Mouse (Mus musculus) common myeloid progenitor, adult 5-6 weeks (primary cell): ENCODE results near the gene Gla. TPM values are rescaled to one million over a fixed set of nuclear protein-coding genes. Genes with fewer than 3 reads are reported as not detected.

Source experiments
- ATAC-seq: replicated peaks from 2 replicates; pipeline ENCODE4 v1.8.0; 2016; ENCODE audit warnings: low read depth, mild to moderate bottlenecking, moderate TSS enrichment, inconsistent platforms; ENCODE audit not compliant: poor library complexity, severe bottlenecking
- total RNA-seq: library from RNA; stranded (forward); fragments of 200-1000, 187-1606 nt; gene quantifications from 2 replicates; pipeline ENCODE4 v1.2.3, GENCODE M21; 2017

Gene Gla
- total RNA-seq, 1 experiment from 2014 or later = 7.4 TPM

DNA sequence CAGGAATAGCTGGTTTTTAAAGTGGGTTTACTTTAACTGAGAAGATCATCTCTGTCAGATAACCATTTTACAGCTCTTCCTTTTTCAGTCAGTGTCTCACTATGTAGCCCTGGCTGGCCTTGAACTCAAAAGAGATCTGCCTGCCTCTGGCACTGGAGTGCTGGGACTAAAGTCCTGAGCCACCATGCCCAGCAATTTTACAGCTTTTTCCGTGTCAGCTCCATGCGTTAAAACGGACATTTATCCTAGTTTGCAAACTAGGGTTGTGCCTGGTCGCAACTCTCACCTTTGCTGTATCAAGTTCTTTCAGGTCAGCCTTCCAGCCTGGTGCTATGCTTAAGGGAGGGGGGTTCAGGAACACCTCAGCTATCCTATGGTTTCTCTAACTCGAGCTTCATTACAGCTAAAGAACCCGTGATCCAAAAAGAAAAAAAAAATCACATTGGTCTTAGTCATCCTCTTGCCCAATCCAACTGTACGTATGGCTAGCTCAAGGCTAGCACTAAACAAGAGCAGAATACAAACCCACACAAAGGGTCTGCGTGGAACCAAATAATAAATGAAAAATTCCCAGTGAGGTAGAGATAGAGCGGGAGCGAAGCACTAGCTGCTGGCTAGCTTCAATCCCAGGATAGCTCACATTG, 881 bp downstream of the Gla start:
- ATAC-seq = 0 out of 2 replicates have a peak, but pooled peaks have one; percentile 10

DNA sequence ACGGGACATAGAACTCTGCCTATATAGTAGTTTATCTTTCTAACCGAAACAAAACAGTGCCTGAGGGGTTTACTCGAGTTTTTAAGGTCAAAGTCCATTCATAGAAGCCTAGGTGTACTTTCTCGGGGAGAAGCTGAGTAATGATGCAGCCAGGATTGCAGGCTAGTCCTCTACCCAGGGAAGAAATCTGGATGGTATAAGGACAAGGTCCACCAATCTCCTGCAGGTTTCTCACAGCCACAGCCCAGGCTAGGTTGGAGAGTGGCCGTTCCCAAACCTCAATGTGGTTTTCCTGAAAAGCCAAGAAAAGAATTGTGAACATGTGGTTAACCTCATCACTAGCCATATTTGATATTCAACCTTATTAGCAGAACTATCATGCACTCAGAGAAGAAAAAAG, 11.1 kb downstream of the Gla start:
- ATAC-seq = no peak

DNA sequence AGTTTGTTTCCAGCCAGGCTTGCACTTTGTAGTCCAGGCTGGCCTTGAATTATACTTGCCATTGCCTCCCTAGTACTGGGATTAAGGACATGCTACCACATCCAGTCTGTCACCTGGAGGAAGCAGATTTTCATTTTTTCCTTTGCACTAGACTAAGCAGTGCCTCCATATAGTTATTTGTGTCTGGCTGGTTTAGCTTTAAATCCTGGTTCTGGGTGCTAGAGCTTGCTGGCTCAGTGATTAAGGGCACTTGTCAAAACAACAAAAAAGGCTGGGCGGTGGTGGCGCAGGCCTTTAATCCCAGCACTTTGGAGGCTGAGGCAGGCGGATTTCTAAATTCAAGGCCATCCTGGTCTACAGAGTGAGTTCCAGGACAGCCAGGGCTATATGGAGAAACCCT, 11.9 kb downstream of the Gla start:
- ATAC-seq = no peak

DNA sequence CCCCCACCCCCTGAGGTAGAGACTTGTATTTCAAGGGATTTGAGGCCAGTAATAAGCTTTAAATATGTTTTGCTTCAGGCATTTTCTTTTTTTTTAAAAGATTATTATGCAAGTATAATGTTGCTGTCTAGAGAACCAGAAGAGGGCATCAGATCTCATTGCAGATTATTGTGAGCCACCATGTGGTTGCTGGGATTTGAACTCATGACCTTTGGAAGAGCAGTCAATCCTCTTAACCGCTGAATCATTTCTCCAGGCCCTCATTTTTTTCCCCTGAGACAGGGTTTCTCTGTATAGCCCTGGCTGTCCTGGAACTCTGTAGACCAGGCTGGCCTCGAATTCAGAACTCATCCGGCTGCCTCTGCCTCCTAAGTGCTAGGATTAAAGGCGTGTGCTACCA, 12.7 kb downstream of the Gla start:
- ATAC-seq = no peak

DNA sequence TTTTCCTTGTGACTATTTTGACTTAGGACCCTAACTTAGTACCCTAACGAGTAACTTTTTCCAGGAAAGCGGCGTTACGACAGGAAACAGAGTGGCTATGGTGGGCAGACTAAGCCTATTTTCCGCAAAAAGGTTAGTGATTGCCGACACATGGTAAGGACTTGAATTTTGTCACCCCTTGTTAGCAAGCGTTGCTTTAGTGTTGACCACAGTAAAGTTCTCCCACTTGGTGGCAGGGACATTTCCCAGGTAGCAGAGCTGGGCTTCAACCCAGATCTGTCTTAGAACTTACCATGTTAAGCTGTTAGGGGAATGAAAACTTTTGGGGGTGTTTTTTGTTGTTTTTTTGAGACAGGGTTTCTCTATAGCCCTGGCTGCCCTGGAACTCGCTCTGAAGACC, 14.5 kb downstream of the Gla start:
- no peak for ATAC-seq

DNA sequence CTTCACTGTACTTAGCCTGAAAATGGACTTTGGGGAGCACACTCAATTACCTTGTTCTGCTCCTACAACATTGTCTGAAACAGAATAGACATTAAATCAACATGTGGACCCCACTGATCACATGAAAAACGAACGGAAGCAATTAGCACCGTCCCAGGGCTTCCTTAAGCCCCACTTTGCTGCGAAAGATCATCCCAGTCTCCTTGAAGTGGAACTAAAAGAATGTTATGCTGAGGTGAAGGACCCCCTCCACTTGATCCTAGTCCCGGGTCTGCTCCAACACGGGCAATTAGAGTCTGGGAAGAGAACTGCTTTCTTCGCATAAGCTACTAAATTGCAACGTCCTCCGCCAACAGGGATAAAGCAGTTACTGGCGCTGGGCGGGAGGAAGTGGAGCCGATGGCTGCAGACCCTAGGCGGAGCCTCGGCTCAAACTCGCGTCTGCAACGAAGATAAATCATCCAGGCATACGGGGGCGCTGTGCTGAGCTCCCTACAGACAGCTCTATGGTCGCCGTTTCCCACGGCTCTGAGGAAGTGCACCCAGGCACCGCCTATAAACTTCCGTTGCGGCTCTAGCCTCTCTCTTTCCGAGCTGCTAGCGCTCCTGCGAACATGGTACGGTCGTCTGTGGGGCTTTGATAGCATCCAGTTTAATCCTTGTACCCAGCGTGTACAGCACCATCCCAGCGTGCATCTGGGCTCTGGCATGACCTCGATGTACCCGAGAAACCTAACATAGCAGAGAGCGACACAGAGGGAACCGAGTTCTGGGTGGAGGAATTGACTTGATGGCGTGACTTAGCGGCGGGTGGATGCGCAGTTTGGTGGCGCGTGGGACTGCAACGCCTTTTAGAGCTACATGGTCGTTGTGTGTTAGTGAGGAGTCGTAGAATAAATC, 15.6 kb downstream of the Gla start, which contains the start of gene Rpl36a:
TSS of gene Rpl36a (plus strand) at position 552 of the 900 bp plus-strand sequence.
- peak; percentile 80 for ATAC-seq

DNA sequence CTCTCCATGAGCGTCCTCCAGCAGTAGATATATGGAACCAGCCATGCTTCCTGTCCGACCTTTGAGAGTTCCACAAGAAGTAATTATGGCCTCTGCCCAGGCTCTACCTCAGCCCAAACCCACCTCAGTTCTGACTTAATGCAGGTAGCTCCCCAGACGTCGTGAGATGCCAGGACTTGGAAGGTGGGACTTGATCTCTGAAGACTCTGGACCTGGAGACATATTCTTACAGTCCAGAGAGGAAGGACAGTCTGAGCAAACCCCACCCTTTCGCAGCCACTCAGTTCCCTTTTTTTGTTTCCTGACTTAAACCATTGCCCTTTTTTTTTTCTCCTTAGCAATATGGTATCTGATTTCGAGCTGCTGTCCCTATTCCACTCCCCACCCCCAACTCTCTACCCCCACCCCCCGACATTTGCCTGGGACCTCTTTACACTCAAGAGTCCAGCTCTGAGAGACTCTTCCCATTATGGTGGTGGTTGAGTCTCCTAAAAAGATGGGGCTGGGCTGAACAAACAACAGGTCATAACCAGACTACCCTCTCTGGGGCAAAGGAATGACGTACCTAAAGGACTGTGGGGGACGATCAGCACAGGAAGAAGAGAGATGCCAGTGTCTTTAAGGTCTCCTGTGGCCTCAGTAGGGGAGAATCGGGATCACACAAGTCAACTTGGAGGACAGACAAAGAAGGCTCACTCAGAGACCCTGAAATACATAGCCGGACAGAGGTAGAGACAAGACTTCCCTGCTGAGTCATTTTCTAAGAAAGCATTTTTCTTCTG, 17.8 kb downstream of the Gla start, which contains the start of gene Btk:
TSS of gene Btk (minus strand) at position 683 of the 782 bp plus-strand sequence.
- peak; percentile 21; the same call in 1 of the 2 replicates for ATAC-seq

DNA sequence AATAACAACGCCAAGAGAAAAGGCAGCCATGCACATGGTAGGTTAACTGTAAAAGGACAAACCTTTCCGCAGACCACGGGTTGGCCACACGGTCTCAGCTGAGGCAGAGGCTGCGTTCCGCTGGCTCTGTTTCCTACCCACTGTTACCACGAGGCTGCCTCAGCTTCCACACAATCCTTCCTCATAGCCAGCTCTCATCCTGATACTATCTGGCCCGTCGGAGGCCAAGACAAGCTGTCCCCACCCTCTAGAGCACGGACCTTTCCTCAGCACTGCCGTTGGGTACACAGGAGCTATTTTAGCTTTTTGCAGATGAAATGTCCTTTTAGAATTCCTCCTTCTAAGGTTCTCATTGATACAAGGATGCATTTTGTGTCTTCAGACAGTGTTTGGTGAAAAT, 18.7 kb downstream of the Gla start:
- ATAC-seq = peak; percentile 6; the same call in 1 of the 2 replicates

DNA sequence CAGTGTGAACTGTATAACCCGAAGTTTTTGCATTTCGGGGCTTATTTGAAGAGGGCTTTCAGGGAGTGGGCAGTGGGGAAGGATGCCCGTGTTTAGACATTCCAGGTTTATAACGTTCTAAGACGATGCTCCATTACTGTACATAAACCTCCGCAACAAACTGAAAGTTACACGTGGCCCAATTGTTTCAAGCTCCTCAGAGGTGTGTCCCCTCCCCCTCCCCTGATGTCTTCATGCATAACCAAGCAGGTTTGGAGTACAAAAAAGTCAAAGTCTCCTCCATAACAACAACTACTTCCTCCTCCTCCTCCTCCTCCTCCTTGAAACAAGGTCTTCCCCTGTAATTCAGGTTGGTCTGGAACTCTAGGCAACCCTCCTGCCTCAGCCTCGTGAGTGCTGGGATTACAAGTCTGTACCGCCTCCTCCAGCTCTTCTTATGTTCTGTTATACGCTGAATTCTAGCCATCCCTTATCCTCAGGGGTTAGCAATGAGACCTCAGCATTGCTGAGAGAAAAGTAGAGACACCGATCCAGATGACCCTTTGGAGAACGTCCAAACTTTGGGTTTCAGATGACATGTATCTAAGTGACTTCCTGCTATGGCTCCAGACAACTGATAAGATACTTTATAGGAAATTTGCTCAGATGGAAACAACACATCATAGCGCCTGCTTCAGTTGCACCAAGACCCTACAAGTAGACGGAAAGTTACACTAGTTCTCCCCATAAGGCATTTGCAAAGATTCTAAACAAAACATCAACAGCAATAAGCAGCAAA, 20.2 kb downstream of the Gla start:
- ATAC-seq = no peak

DNA sequence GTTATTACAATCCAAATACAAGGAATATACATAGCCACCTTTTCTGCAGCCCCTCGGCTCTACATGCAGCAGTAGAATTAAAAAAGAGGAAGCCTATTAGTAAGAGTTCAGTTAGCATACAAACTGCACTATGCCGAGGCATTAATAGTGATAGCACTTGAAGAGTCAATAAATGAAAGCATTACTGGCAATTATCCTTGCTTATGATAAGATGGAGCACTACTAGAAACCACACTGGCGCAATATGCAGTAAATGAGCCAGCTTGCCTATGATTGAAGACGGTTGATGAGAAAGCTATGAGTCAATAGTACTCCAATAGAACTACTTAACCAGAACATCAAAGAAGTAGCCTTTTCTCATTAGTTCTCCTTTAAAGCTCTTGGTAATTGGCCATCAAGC, 23.0 kb downstream of the Gla start:
- 0 out of 2 replicates have a peak, but pooled peaks have one; percentile 8 for ATAC-seq

DNA sequence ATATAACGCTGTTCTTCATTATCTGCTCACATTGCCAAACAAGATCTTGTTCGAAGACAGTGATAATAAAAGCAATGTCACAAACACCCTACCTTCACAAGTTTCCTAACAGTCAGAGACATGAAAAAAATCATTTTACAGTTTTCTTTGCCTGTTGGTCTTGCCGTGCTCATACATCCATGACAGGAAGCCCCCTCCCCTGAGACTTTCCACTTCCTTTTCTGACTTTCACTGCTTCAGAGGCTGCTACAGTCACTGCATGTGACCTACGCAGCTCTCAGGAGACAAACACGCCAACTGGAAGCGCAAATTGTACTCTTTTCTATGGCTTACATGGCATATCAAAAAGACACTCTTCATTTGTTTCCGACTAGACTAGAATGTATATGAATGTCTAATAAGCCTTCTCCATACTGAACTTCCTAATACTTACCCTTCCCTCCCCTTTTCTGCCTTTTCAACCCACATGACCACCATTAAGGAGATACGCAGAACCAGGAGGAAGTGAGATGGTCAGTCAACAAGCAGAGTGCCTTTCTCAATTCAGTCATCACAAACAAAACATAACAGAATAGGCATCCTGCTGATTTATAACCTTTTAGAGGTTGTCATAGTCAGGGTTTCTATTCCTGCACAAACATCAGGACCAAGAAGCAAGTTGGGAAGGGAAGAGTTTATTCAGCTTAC, 34.2 kb downstream of the Gla start:
- peak; percentile 49; the same call in 1 of the 2 replicates for ATAC-seq

DNA sequence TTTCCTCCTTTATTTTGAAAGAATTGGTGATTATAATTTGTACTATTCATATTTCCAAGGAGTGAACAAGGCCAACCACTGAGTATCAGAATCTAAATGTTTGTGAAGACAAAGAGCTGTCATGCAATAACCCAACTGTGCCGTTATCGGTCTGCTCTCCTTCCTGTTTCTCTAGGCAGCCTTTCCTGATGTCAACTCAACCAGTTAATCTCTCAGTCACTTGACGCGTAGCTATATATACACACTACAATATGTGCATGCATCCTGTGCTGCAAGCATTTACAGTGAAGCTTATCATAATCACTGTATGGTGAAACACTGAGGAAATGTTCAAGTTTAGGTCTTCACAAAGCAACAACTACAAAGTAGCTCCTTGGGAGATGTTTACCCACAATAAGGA, 36.6 kb downstream of the Gla start:
- peak; percentile 83 for ATAC-seq

DNA sequence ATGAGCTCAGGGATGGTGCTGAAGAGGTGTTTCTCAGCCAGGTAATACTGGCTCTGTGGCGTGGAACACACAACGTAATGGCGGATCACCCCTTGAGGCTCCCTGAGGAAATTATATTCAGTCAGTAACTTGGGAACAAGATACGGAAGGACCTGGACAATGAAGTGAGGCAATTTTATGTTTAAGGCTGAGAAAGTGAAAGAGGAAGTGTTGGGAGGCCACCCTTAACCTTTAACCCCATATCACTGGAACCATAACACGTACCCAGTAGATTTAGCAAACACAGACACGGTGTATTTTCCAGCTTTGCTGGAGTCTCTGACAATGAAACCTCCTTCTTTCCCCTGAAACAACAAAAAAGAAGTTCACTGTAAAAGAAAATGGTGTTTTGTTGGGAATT, 46.5 kb downstream of the Gla start:
- 0 out of 2 replicates have a peak, but pooled peaks have one; percentile 45 for ATAC-seq

DNA sequence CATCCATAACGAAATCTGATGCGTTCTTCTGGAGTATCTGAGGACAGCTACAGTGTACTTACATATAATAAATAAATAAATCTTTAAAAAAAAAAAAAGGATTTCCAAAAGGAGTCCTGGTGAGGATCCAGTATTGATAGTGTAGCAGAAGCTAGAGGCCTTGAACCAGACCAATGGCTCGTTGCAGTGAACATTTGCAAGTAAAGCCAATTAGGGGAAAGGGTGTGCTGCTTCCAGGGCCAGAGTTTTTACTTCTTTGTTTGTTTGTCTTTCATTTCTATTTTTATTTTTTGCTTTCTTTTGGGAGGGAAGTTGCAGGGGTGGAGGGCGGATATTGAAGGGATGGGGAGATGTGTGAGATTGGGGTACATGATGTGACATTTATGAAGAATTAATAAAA, 47.6 kb downstream of the Gla start:
- ATAC-seq = no peak

DNA sequence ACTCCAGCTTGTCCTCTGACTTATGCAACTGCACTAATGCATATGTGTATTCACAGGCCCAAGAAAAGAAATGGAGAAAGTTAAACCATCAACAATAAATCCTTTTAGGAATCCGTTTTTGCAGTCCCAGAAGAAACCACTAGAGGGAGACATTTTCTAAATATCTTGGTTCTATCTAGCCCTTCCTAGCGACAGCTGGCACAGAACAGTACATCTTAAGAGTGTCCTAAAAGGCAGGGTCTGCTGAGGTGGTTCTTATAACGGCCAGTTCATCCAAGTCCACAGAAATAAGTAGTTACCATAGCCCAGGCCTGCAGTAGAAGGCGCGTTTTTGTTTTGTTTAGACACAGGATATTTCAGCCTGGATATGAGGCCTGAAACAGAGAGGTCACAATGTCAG, 50.0 kb downstream of the Gla start:
- peak; percentile 72 for ATAC-seq

DNA sequence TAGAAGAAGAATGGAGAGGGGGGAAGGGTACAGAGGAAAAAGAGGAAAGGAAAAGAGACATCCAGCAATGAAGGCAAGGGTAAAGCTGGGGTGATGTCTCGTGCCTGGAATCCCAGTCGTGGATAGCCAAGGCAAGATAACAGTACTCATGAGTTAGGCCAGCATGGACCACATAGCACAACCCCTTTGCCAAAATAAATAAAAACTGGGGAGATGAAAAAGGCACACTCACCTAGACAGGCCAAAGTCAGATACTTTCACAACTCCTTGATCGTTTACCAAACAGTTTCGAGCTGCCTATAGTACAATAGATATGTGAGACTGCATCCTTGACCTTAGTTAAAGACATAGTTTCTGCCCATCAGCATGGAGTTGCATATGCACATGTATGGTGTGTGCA, 53.6 kb downstream of the Gla start:
- no peak for ATAC-seq

DNA sequence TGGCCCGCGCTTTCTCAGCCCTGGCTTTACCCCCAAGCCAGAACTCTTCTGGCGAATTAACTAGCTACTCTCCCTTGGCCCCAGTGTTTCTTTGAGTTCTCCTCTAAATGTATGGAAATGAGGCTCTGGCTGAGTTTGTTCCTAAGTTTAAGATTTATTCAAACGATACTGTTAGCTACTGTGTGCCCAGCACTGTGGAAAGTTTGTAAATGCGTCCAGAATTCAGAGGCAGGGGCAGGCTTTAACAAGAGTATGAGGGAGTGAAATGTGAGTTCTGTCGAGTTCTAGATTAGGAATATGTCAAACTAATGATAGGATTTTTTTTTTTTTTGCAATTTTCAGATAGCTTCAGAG, 59.0 kb downstream of the Gla start:
- no peak for ATAC-seq

DNA sequence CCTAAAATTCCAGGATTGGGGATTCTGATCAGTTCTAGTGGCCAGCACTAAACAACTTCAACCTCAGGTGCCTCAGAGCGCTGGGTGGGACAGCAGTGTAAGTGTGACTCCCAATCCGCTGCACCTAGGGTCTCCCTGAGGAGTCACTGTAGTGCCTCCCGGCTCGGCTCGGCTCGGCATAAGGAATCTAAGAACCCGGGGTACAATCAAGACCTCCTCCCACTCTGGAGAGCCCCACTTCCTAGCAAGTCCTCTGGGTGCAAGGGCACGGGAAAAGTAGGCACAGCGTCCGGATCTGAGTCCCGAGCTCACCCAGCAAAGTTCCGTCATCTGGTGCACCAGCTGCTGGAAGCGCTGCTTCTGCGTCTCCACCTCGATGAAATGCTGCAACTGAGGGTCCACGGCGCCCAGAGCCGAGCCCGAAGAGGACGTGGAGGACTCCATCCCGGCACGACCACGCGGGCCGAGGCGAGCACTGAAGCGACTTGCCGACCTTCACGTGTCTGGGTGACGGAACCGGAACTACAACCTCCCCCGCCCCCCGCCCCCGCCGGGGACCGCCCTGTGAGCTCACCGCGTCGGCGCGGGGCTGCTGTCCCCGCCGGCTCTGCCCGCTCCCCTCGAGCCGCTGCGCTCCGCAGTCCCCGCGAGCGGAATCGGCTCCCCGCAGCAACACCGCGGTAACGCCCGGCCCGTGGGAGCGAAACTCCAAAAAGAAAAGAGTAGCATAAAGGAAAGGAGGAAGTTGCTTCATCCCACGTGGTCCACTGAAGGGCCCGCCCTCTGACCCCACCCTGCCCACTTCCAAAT, 59.6 kb downstream of the Gla start, which contains the start of gene Timm8a1:
TSS of gene Timm8a1 (minus strand) at position 721 of the 810 bp plus-strand sequence.
- peak; percentile 78 for ATAC-seq
